Mouse (Mus musculus) common myeloid progenitor, adult 5-6 weeks (primary cell): Measurements from ENCODE around the gene Gm43951. TPM values are rescaled to one million over a fixed set of nuclear protein-coding genes. Genes with fewer than 3 reads are reported as not detected.

Experiments used
- total RNA-seq: library from RNA; stranded (forward); fragments of 200-1000, 187-1606 nt; gene quantifications from 2 replicates; pipeline ENCODE4 v1.2.3, GENCODE M21; 2017

The Gm43951 gene
- total RNA-seq, 1 experiment from 2014 or later: 0.46 TPM

Other genes with a start within 250 kb of the Gm43951 start
- 0.44 and 1.2 TPM in 2 replicates for gene Aipl1, start 169.3 kb downstream of the Gm43951 start, total RNA-seq
- 14.9 and 16.1 TPM in 2 replicates for gene Pimreg, start 164.8 kb downstream of the Gm43951 start, total RNA-seq
- not detected in 2 replicates for gene Pitpnm3, start 71.1 kb downstream of the Gm43951 start, total RNA-seq
- gene 4933427D14Rik, start 619 bp upstream of the Gm43951 start, total RNA-seq: 21.7 and 39.7 TPM in 2 replicates
- gene Txndc17, start 707 bp upstream of the Gm43951 start, total RNA-seq: 41.7 and 43.9 TPM in 2 replicates
- 10.1 and 17.1 TPM in 2 replicates for gene Med31, start 8.8 kb upstream of the Gm43951 start, total RNA-seq
- 0.34 TPM in 1 of 2 replicates, not detected in the other for gene Slc13a5, start 60.4 kb upstream of the Gm43951 start, total RNA-seq
- gene Xaf1, start 94.8 kb upstream of the Gm43951 start, total RNA-seq: 12.7 and 14.6 TPM in 2 replicates
- not detected in 2 replicates for gene Fbxo39, start 107.6 kb upstream of the Gm43951 start, total RNA-seq
- 0.18 TPM in 1 of 2 replicates, not detected in the other for gene Tekt1, start 155.6 kb upstream of the Gm43951 start, total RNA-seq
- gene Smtnl2, start 204.9 kb upstream of the Gm43951 start, total RNA-seq: 0.23 TPM in 1 of 2 replicates, not detected in the other
- gene Ggt6, start 228.7 kb upstream of the Gm43951 start, total RNA-seq: not detected in 2 replicates
- 138 and 260 TPM in 2 replicates for gene Mybbp1a, start 234.5 kb upstream of the Gm43951 start, total RNA-seq